Mouse (Mus musculus): ENCODE data around the gene Pum2.
"Not testable (repeated sequence)": the region's sequence is repeated elsewhere in the genome, so short reads cannot be mapped to it uniquely, and the experiment has no call there.

Gene Pum2

DNA sequence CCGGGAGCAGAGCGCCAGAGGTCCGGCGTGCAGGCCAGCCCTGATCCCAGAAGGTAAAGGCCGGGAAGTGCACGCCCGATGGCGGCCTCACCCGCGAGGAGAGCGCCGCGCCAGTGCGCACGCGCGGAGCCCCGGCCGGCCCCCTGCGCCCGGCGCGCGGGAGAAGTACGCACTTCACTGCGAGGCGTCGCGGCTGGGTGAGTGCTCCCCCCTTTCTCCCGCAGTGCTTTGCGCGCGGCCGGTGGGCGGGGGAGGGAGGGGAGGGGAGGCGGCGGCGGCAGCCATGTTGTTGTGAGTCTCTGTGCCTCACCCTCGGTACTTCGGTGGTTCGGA, at the start of gene Pum2:
Gene Pum2, plus strand, starts transcription at position 161 of the 333 bp plus-strand sequence.
- peak; percentile 83 to 90 for DNase-seq (ENCODE audit: low spot score in 2 of 2)

- no peak for DNase-seq (ENCODE audit: low spot score in 2 of 2)
Observed at GRCm38 (mm10) chr12:8629537-8629936, 44.4 kb upstream of the Pum2 start.

DNA sequence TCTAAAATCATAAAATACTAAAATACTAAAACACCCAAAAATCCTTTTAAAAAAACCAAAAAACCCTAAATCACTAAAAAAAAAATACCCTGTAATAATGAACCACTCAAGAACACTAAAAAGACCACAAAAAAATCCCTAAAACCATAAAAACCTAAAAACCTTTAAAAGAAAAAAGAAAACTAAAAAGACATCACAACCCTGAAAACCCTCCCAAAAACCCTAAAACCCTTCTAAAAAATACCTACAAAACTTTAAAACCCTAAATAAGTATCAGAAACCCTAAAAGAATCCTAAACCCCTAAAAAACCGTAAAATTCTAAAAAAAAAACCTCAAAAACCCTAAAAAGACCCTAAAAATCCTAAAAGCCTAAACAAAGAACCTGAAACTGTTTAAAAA, 42.2 kb upstream of the Pum2 start:
- DNase-seq (ENCODE audit: low spot score in 2 of 2): no peak

GRCm38 (mm10) chr12:8632737-8633365, 41.1 kb upstream of the Pum2 start:
- no peak for DNase-seq (ENCODE audit: low spot score in 2 of 2)

DNA sequence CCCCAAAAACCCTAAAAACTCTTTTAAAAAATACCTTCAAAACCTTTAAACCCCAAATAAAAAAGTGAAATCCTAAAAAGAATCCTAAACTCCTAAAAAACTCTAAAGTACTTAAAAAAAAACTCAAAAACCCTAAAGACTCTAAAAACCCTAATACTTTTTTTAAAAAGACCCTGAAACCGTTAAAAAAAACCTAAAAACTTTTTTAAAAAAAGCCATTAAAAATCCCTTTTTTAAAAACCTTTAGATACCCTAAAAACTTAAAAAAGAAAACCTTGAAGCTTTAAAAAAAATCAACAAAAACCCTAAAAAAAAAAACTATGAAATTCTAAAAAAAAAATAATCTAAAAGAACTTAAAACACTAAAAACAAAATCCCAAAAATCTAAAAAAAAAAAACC, 39.6 kb upstream of the Pum2 start:
- no peak for DNase-seq (ENCODE audit: low spot score in 2 of 2)

DNA sequence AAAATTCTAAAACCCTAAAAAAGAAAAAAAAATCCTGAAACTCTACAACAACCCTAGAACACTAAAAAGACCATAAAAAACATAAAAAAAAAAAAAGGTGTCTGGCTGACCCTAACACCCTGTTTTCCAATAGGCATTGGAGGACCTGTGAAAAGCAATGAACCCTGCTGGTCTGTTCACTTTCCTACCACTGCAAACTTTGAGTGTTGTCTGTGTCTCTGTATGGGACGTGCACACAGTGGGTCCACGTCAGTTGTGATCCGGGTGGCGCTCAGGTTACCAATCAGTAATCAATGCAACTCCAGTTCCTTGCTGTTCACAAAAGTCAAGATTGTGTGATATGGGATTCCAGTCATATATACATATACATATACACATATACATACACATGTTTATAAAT, 38.4 kb upstream of the Pum2 start:
- DNase-seq (ENCODE audit: low spot score in 2 of 2): no peak

DNA sequence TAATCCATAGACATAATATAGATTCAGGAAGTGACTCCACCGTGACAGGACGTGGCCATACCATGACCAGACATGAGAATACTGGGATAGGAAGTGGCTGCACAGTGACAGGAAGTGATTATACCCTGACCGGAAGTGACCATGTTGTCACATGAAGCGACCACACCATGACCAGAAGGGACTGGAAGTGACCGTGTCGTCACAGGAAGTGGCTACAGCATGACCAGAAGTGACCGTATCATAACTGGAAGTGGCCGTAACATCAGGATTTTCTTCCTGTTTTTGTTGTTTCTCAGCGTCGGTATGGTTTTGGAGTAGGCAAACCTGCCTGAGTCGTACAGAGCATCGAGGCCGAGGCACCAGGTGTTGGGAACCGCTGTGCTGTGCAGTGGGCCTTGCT, 37.0 kb upstream of the Pum2 start:
- DNase-seq (ENCODE audit: low spot score in 2 of 2): no peak

DNA sequence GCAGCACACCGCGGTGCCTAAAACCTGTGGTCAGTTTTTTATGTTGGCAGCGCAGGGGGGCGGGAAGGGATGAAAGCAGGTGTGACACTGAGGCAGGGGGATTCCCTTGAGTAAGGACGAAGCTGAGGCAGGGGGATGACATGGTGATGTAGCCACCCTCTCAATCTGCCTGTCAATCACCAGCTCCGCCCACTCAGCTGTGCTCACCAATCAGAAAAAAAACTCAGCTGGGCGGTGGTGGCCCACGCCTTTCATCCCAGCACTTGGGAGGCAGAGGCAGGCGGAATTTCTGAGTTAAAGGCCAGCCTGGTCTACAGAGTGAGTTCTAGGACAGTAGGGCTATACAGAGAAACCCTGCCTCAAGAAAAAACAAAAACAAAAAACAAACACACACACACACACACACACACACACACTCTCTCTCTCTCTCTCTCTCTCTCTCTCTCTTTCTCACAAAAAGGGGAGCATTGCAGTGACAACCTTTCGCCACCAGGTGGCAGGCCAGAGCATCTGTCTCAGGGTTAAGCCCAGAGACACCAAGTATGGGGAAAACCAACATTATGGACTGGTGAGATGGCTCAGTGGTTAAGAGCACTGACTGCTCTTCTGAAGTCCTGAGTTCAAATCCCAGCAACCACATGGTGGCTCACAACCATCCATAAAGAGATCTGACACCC, 35.4 kb upstream of the Pum2 start:
- DNase-seq (ENCODE audit: low spot score in 2 of 2): peak; percentile 75 to 86

GRCm38 (mm10) chr12:8640186-8640585, 33.7 kb upstream of the Pum2 start:
- DNase-seq (ENCODE audit: low spot score in 2 of 2): not testable (repeated sequence)

DNA sequence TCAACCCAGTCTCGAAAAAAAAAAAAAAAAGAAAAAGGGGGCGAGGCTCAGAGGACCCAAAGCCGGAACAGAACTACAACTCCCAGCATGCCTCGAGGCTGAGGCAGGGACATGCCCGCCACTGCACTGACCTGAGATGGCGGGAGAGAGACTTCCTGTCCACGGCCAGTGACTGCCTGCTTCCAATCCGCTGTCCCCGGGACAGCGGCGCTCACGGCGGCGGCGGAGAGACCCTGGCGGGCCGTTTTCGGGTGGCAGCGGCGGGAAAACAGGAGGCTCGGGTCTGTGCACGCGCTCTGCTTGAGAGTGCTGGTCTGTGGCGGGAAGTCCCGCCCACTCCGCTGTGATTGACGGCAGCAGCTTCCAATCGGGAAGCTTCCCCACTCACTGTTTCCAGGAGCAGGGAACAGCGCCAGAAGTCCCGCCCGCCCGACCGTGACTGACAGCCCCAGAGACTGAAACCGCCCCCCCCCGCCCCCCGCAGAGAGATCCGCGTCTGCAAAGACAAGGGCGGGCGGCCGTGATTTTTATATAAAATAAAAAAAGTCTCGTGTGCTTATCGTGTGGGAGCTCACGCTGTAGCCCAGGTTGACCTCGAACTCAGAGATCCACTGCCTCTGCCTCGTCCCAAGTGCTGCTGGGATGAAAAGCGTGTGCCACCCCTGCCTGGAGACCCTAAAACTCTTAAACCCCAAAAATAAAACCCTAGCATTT, 33.1 kb upstream of the Pum2 start:
- DNase-seq (ENCODE audit: low spot score in 2 of 2): peak; percentile 97 to 99

GRCm38 (mm10) chr12:8641425-8641735, 32.6 kb upstream of the Pum2 start:
- no peak for DNase-seq (ENCODE audit: low spot score in 2 of 2)

DNA sequence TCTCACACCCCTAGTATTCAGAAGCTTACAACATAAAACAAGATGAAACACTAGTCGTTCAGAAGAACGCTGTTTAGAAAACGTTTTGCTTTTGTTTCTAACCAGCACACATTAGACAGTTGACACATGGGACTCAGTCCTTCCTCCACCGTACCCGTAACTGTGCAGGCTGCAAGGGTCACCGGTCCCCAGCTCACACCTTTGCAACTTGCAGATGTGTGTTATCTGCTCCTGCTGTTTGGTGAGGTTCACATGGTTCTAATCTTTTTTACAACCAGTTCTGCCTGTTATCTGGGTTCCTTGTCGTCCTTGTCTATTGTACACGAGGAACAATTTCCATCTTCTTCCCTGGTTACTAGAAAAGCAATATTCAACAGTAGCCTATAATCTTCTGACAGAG, 25.7 kb upstream of the Pum2 start:
- not testable (repeated sequence) for DNase-seq (ENCODE audit: low spot score in 2 of 2)

- DNase-seq (ENCODE audit: low spot score in 2 of 2): not testable (repeated sequence)
Observed at GRCm38 (mm10) chr12:8650027-8650426, 23.9 kb upstream of the Pum2 start.

GRCm38 (mm10) chr12:8656596-8656995, 17.3 kb upstream of the Pum2 start:
- no peak for DNase-seq (ENCODE audit: low spot score in 2 of 2)

DNA sequence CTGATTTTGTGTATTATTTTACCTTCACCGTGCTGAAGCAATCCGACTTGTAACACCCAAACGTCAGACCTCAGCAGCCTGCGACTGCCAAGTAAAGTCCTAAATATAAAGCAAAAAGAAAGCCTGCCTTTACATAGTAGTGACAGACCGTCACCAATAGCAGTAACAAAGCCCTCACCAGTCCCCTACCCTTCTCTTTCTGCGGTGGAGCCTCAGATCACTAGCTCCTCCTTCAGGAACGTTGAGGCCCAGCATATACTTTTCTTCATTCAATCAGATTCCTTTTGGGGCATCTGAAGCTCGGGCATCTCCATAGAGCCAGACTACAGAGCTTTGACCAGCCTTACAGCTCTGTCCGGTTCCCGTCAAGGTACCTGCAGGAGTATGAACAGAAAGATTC, 16.8 kb upstream of the Pum2 start:
- DNase-seq (ENCODE audit: low spot score in 2 of 2): no peak

- DNase-seq (ENCODE audit: low spot score in 2 of 2): no peak
Observed at GRCm38 (mm10) chr12:8657629-8658366, 16.1 kb upstream of the Pum2 start.

DNA sequence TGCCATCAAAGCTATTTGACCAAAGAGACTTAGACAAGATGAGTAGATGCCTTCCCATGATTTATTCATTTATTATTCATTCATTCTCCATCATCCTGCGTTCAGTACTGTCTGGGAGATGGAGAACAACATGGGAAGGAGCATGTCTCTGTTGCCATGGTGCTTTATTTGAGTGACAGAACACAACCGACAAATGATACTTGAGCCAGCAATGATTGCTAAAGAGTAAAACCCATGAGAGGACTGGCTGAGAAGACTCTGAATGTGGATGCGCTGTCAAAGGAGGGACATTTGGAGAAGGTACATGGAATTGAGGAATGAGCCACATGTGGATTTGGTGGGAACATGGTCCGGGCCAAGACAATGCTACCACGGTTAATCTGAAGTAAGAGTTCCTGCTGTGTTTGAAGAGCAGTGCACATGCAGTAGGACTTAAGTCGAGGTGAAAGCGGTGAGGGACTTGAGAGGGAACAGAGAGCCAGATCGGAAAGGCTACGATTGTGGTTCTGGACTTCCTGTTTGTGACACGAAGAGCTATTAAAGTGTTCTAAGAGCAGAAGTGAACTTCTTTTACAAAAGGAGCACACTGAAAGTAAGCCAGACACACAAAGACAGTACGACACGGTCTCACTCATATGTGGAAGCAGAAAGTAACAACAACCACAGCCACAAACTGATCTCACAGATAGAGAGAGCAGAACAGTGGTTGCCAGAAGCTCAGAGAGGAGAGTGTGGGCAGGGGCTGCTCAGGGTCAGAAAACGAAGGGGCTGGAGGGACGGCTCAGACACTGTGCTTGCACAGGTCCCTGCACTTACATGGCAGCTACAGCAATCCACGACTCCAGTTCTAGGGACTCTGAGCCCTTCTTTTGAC, 14.3 kb upstream of the Pum2 start:
- DNase-seq (ENCODE audit: low spot score in 2 of 2): no peak

DNA sequence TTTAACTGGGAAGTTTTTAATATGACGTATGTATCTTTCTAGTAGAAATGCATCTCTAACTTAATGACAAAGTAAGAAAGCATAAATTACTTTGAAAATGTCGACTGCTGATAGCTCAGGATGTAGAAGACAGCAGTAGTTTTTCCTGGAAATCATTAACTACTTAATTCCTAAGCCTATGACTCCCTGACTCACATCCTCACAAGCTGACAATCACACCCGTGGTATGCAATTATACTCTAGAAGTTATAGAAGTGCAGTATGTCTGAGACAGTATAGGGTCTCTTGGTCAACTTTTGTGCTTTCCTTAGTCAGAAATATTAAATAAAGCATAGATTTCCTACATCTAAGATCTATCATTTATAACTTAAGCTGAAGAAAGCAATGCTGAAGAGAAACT, 12.2 kb upstream of the Pum2 start:
- DNase-seq (ENCODE audit: low spot score in 2 of 2): no peak

- no peak for DNase-seq (ENCODE audit: low spot score in 2 of 2)
Observed at GRCm38 (mm10) chr12:8662175-8662574, 11.8 kb upstream of the Pum2 start.

- no peak for DNase-seq (ENCODE audit: low spot score in 2 of 2)
Observed at GRCm38 (mm10) chr12:8662721-8663120, 11.2 kb upstream of the Pum2 start.

DNA sequence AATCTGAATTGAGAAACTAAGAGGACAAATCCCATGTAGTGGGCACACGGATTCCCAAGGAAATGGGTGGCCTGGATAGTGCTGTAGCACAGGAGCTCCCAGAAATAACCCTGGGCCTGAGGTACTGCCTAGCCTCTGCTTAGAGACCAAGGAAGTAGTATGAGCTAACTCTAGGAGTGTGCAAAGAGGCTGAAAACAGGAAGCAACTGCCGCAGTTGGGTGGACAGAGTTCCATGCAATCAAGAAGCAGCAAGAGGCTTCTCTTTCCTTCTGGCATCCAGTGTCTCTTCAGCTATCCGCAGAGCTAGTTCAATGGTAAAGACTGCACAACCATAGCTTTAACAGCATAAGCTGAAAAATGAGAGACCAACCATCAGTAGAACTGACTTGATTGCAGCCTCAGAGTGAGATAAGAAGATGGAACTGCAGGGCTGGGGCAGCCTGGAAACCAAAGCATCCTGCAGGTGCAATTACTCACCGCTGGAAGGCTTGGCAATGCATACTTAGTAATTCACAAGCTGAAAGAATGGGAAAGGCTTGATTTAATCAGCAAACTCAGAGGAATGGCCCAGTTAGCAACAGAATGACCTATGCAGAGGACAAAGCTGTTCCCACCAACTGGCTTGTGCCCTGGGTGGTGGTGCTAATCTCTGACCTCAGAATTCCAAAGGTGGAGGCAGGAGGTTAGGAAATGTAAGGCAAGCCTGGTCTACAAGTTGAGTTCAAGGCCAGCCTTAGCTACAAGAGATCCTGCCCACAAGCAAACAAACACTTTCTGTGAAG, 6.3 kb upstream of the Pum2 start:
- DNase-seq (ENCODE audit: low spot score in 2 of 2): no peak

All from spleen, postnatal 14 days (tissue).